Mouse (Mus musculus): Measurements from ENCODE around the gene Mycn. TPM values are rescaled to one million over a fixed set of nuclear protein-coding genes. Genes with fewer than 3 reads are reported as not detected.

The Mycn gene
- polyA plus RNA-seq (2016; fragmentation: Nextera tagmentation; extraction: Ambion mirVana): 128 and 150 TPM in 2 replicates

DNA sequence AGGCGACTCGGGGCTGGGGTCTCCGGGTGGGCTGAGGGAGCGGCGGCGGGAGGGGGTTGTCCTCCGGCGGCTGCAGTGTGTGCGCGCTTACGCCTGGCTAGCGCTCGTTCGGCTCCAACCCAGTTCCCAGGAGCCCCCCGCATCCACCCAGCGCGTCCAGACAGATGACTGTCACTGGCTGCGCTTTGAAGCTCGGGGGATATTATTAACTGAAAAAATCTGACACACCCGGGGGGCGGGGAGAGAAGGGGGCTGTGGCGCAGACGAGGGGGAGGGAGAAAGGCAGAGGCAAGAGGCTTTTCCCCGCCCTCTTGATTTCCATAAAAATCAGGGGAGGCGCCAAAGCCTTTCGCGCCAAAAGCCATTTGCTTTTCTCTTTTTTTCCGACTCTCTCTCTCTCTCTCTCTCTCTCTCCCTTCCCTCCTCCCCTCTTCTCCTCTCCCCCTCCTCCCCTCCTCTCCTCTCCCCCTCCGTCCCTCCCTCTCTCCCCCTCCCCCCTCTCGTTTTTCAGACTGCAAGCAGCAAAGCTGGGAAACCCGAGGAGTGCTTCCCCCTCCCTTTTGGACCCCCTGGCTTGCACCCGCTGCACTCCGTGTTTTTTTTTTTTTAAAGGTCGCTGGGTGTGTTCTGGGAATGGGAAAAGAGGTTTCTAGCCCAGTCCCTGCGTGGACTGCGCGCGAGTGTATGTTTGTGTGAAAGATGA lies at the start of gene Mycn:
TSS of gene Mycn (minus strand) at position 254 of the 703 bp plus-strand sequence.
- Histone ChIP-seq H3K27me3 (ENCODE audit: insufficient read depth, poor library complexity, severe bottlenecking) (peaks cover 14% of the 10 kb centered on the region), H3K4me1 (replicated peaks) (peaks cover 29% of the 10 kb centered on the region), H3K27ac (peak within 1 kb of the TSS; percentile 98), H3K36me3 (peaks cover 36% of the 10 kb centered on the region), H3K4me3 (peak within 1 kb of the TSS; percentile 98), H3K9me3 (no peaks in the 10 kb centered on the region)
- WGBS: under 1% methylated on average over 38 of the region's 38 CpGs
- DNase-seq (ENCODE audit: low spot score): peak; percentile 93

DNA sequence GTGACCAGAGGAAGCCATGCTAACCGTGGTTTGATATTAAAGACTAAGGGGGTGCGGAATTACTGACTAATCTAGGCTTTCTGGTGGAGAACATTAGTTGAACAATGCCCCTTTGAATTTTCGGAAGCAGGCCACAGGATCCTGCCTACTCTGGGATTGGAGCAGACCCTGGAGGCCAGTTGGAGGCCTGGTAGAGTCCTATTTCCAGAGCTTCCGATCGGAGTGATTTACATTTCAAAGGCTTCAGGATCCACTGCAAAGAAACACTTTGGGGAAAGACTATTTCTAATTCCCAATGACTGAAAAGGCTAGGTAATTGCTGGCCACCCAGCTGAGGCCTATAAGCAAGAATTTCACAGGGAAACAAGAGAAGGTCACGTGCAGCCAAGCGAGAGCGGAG lies 45.7 kb upstream of the Mycn start:
- Histone ChIP-seq H3K36me3 (no peaks in the 10 kb centered on the region), H3K27me3 (ENCODE audit: insufficient read depth, poor library complexity, severe bottlenecking) (no peaks in the 10 kb centered on the region), H3K4me3 (no peak overlapping the region), H3K4me1 (replicated peaks) (no peaks in the 10 kb centered on the region), H3K9me3 (no peaks in the 10 kb centered on the region), H3K27ac (no peak overlapping the region)
- DNase-seq (ENCODE audit: low spot score): no peak
- WGBS: 74% methylated on average over 8 of the region's 8 CpGs

DNA sequence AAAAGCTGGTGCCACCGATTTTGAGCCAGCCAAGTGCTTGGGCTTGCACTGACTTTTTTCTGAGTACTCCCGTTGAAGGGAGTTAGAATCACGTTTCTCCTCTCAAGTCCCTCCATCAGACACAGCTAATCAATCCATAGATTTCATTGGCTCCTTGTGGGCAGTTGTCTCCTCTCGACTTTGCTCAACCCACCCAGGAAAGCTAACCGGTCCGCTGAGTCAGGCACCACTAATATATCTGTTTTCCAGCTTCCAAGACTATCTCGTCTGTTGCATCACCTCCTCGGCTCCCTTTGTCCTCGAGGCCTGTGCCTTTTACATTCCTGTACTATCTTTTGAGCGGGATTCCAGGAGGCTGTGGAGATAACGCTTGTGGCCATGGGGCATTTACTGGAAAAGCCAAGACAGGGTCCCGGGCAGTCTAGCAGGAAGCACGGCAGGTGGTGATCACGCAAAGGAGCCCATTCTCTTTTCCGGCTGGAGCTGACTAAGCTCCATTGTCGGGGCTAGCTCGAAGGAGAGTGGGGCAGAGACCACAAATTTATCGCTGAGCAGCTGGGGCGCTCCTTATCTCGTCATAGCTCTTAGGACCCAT lies 45.0 kb upstream of the Mycn start:
- no peaks in the 10 kb centered on the region for H3K36me3 ChIP-seq
- H3K27ac ChIP-seq: no peak overlapping the region
- no peaks in the 10 kb centered on the region for H3K27me3 ChIP-seq (ENCODE audit: insufficient read depth, poor library complexity, severe bottlenecking)
- no peaks in the 10 kb centered on the region for H3K4me1 ChIP-seq (replicated peaks)
- no peak overlapping the region for H3K4me3 ChIP-seq
- DNase-seq (ENCODE audit: low spot score): no peak
- WGBS: 84% methylated on average over 20 of the region's 20 CpGs
- no peaks in the 10 kb centered on the region for H3K9me3 ChIP-seq

DNA sequence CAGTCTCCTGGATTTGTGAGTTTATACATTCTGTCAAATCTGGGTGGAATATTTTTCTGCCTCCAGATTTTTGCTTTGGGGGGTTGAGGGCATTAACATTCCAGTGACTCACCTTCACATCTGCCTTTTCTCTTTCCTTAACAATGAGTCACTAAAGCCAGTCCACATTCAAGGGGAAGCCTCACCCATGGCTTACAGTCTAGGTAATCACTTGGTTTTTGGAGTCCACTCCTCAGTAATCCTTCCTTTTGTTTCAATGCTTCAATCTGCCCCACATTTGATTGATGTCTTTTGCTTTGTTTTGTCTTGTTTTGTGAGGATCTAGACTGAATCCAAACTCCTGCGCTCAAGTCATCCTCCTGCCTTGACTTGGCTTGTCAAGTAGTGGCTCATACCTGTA lies 41.3 kb upstream of the Mycn start:
- 80% methylated on average over 1 of the region's 1 CpGs for WGBS
- no peaks in the 10 kb centered on the region for H3K36me3 ChIP-seq

DNA sequence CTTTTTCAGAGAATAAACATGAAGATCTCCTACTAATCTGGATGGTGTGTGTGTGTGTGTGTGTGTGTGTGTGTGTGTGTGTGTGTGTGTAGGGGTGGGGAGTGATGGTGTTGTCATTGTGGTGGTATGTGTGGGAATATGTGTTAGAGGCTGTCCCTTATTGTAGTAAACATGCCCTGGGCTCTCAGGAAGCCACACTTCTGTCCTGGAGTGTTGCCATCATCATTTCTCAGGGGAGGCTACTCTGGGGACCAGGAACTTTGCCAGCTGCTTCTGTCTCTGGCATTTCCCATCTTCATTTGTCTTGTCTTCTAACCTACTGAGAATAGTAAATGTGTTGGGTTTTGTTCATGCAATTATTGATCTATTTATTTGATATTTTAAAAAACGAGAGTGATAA lies 33.7 kb upstream of the Mycn start:
- DNase-seq (ENCODE audit: low spot score): no peak
- Histone ChIP-seq H3K4me3 (no peak overlapping the region), H3K4me1 (replicated peaks) (no peaks in the 10 kb centered on the region; the same call in none of the 2 replicates), H3K27ac (no peak overlapping the region), H3K9me3 (no peaks in the 10 kb centered on the region), H3K36me3 (no peaks in the 10 kb centered on the region), H3K27me3 (ENCODE audit: insufficient read depth, poor library complexity, severe bottlenecking) (no peaks in the 10 kb centered on the region)
- WGBS: 78% methylated on average over 1 of the region's 1 CpGs

More for the DNA sequence above, 41.3 kb upstream of the Mycn start:
- no peaks in the 10 kb centered on the region for H3K9me3 ChIP-seq
- H3K4me3 ChIP-seq: no peak overlapping the region
- no peak for DNase-seq (ENCODE audit: low spot score)
- no peak overlapping the region for H3K27ac ChIP-seq
- no peaks in the 10 kb centered on the region for H3K4me1 ChIP-seq (replicated peaks)
- no peaks in the 10 kb centered on the region for H3K27me3 ChIP-seq (ENCODE audit: insufficient read depth, poor library complexity, severe bottlenecking)

DNA sequence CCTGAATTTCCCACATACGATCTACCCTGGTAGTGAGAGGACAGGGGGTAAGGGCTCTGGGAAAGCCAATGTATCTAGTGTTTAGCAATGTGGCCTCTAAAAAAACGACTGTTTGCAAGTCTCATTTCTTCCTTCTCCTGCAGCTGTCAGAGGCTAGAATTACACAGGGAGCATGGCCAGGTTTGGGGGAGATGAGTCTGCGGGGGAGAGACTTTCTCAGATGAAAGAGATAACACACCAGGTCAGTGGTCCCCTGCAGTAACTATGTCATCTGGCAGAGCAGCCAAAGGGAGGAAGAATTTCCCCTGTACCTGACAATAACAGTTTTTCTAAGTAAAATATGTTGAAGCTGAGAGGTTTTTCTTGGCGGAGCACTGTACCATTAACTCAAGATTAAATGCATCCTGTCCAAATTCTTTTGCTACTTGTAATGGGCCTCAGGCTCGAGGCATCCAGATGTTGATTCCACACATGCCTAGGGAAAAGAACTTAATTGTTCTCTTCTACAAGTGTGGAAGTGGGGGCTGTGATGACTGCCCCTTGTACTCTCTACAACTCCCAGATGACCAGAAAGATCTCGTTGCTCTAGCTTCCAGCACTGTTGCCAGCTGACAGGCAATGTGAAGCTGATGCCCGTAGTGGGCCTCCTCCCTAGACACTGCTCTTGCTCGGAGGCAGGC lies 31.2 kb upstream of the Mycn start:
- H3K27ac ChIP-seq: no peak overlapping the region
- DNase-seq (ENCODE audit: low spot score): no peak
- no peak overlapping the region for H3K4me3 ChIP-seq
- H3K9me3 ChIP-seq: no peaks in the 10 kb centered on the region
- H3K36me3 ChIP-seq: no peaks in the 10 kb centered on the region
- no peaks in the 10 kb centered on the region; the same call in none of the 2 replicates for H3K4me1 ChIP-seq (replicated peaks)
- no peaks in the 10 kb centered on the region for H3K27me3 ChIP-seq (ENCODE audit: insufficient read depth, poor library complexity, severe bottlenecking)
- 55% methylated on average over 8 of the region's 8 CpGs for WGBS

DNA sequence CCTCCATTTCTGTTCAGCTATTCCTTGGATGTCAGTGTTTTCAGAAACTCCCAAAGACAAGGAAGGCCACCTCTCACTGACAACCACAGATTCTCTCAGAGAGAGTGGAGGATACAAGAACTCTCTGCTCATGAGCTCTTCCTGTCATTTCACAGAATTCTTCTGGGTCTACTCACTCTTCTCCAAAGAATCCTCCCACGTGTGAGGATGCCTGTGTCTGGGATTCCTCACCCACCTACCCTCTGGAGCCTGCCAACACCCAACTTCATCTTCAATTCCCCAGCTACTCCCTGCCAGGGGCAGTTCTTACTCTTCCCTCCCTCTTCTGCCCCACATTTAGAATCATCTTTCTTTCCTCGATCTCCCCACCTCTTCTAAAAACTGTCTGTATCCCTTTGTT lies 26.2 kb upstream of the Mycn start:
- no peaks in the 10 kb centered on the region for H3K27me3 ChIP-seq (ENCODE audit: insufficient read depth, poor library complexity, severe bottlenecking)
- no peak overlapping the region for H3K27ac ChIP-seq
- H3K4me1 ChIP-seq (replicated peaks): no peaks in the 10 kb centered on the region; the same call in 1 of the 2 replicates
- WGBS: 80% methylated on average over 2 of the region's 2 CpGs
- DNase-seq (ENCODE audit: low spot score): no peak
- no peak overlapping the region for H3K4me3 ChIP-seq
- H3K9me3 ChIP-seq: no peaks in the 10 kb centered on the region
- H3K36me3 ChIP-seq: no peaks in the 10 kb centered on the region

DNA sequence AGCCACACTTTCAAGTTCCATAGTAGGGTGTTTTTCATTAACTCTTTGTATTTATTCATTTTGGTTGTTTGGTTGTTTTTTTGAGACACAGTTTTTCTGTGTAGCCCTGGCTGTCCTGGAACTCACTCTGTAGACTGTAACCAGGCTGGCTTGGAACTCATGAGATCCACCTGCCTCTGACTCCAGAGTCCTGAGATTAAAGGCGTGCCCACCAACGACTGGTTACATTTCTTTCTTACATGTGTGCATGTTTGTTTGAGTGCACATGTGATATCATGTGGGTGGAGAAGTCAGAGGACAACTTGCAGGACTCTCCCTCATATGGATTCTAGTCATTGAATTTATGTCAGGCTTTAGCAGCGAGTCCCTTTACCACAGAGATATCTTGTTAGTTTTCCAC lies 23.1 kb upstream of the Mycn start:
- WGBS: 91% methylated on average over 3 of the region's 3 CpGs
- DNase-seq (ENCODE audit: low spot score): no peak
- no peak overlapping the region for H3K27ac ChIP-seq
- no peaks in the 10 kb centered on the region for H3K27me3 ChIP-seq (ENCODE audit: insufficient read depth, poor library complexity, severe bottlenecking)
- no peaks in the 10 kb centered on the region for H3K36me3 ChIP-seq
- no peaks in the 10 kb centered on the region for H3K9me3 ChIP-seq
- H3K4me1 ChIP-seq (replicated peaks): no peaks in the 10 kb centered on the region
- H3K4me3 ChIP-seq: no peak overlapping the region

DNA sequence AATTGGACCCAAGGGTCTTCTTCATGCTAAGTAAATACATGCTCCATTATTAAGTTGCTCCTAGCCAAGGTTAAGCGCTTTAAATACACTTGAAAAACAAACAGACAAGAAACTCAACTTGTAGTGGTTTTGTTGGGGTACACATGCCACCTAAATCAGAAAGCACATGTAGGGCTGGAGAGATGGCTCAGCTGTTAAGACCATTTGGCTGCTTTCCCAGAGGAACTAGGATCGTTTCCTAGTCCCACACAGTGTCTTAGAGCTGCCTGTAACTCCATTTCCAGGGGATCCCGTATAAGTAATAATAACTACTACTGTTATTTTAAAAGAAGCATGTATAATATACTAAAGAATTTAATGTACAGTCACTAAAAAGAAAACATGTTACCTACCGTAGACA lies 5.9 kb upstream of the Mycn start:
- Histone ChIP-seq H3K9me3 (no peaks in the 10 kb centered on the region), H3K4me1 (replicated peaks) (peaks cover 10% of the 10 kb centered on the region), H3K36me3 (no peaks in the 10 kb centered on the region), H3K27ac (no peak overlapping the region), H3K4me3 (no peak overlapping the region), H3K27me3 (ENCODE audit: insufficient read depth, poor library complexity, severe bottlenecking) (peaks cover 14% of the 10 kb centered on the region)
- DNase-seq (ENCODE audit: low spot score): no peak
- WGBS: 93% methylated on average over 4 of the region's 4 CpGs

DNA sequence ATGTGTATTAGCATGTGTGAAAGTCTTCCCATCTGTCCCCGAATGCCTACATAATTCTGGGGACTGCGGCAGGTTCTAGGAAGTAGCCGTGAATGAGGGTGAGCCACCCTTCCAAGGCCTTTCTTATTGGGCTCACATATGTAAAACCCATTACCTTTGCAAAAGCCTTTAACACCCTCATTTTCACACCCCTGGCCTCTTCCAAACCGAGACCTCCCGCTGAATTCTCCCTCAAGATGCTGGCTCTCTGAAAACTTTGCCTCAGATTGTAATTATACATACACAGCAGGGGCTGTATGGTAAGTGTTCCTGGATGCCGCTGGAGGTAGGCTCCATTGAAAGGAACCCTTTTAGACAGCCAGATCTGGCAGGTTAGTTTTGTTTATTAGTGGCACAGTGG lies 1.6 kb upstream of the Mycn start:
- Histone ChIP-seq H3K36me3 (peaks cover 21% of the 10 kb centered on the region), H3K4me3 (peak overlapping the region; percentile 98), H3K9me3 (no peaks in the 10 kb centered on the region), H3K27me3 (ENCODE audit: insufficient read depth, poor library complexity, severe bottlenecking) (peaks cover 14% of the 10 kb centered on the region), H3K4me1 (replicated peaks) (peaks cover 17% of the 10 kb centered on the region), H3K27ac (peak overlapping the region; percentile 98)
- whole genome bisulfite sequencing: 5% methylated on average over 6 of the region's 6 CpGs
- no peak for DNase-seq (ENCODE audit: low spot score)

DNA sequence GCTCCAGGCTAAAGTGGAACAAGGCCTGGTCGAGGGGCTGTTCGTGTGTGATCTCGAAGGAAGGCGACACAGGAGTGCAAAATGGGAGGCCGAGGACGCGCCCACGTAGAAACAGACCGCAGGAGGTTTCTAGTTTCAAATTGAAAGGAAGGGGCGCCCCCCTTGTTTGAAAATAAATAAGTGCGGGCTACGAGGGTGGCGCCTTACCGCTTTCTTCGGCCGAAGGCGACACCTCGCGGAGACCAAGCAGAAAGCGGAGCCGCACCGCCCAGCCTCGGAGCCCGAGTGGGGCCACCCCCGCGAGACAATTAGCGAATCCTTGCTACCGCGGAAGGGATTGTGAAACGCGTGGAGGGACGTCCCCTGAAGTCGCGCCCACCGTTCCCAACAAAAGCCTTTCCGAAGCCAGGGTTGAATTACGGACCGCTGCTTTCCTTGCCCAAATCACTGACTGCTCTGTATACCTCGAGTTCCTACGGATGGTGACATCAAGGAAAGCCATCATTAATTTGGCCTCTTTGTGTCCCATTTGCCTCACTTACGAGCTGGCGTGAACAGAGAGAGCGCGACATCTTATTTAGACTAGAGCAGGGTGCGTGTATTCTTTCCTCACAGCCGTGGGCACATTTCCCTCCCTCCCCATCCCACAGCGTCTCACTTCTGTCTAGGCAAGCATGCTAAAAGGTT lies 793 bp upstream of the Mycn start:
- under 1% methylated on average over 47 of the region's 47 CpGs for whole genome bisulfite sequencing
- peaks cover 22% of the 10 kb centered on the region for H3K4me1 ChIP-seq (replicated peaks)
- peak overlapping the region; percentile 98 for H3K4me3 ChIP-seq
- H3K9me3 ChIP-seq: no peaks in the 10 kb centered on the region
- H3K27ac ChIP-seq: peak overlapping the region; percentile 98
- peaks cover 29% of the 10 kb centered on the region for H3K36me3 ChIP-seq
- H3K27me3 ChIP-seq (ENCODE audit: insufficient read depth, poor library complexity, severe bottlenecking): peaks cover 14% of the 10 kb centered on the region
- peak; percentile 90 for DNase-seq (ENCODE audit: low spot score)

DNA sequence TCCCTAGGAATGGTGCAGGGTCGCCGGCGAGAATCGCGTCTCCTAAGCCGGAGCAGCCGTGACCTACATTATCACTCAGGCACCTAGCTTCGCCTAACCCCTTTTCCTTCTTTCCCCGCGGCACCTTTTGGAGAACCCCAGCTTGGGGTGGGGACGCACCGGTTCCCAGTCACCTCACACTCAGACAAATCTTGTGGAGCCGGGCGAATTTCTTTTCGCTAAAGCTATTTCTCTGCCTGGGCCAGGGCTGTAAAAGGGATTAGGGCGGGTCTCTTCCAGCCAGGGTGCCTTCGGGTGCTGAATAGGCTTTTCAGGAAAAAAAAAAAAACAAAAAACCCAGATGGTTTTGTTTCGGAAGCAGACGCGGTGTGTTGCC lies 597 bp downstream of the Mycn start:
- under 1% methylated on average over 20 of the region's 20 CpGs for WGBS
- Histone ChIP-seq H3K4me1 (replicated peaks) (peaks cover 34% of the 10 kb centered on the region), H3K27me3 (ENCODE audit: insufficient read depth, poor library complexity, severe bottlenecking) (peaks cover 14% of the 10 kb centered on the region), H3K36me3 (peaks cover 43% of the 10 kb centered on the region), H3K9me3 (no peaks in the 10 kb centered on the region), H3K4me3 (peak overlapping the region; percentile 98), H3K27ac (peak overlapping the region; percentile 98)
- DNase-seq (ENCODE audit: low spot score): peak; percentile 64
